ENCODE assay signal across 12 mouse cellular contexts in genomic region chr7:136014706-136015105, GRCm38 (mm10).
"Had no signal": no experiment of that assay in that cellular context is flagged by ENCODE, and none has a peak within 500 bp of the region (broad histone marks: within the 10 kb centered on the region; RNA-seq: fewer than 3 reads in every experiment).

No protein-coding gene starts in this region.

- H3K4me1 ChIP-seq: limb, embryonic 15.5 days; liver, embryonic 12.5 days; midbrain, embryonic 12.5 days had no signal

- H3K9me3 ChIP-seq: limb, embryonic 15.5 days; liver, embryonic 12.5 days; midbrain, embryonic 12.5 days; neural tube, embryonic 13.5 days had no signal

- H3K27ac ChIP-seq: left cerebral cortex, adult 2 months; limb, embryonic 15.5 days; liver, embryonic 12.5 days; midbrain, embryonic 12.5 days; neural tube, embryonic 13.5 days had no signal

- H3K9ac ChIP-seq: limb, embryonic 15.5 days; liver, embryonic 12.5 days; lung, embryonic 14.5 days; midbrain, embryonic 12.5 days; neural tube, embryonic 13.5 days had no signal

- H3K36me3 ChIP-seq: limb, embryonic 15.5 days; liver, embryonic 12.5 days; midbrain, embryonic 12.5 days; neural tube, embryonic 13.5 days had no signal

- H3K4me3 ChIP-seq: left cerebral cortex, adult 2 months; limb, embryonic 15.5 days; liver, embryonic 12.5 days; midbrain, embryonic 12.5 days; neural tube, embryonic 13.5 days had no signal

- H3K27me3 ChIP-seq: limb, embryonic 15.5 days; midbrain, embryonic 12.5 days; neural tube, embryonic 13.5 days had no signal

- ATAC-seq: intestine, embryonic 16.5 days; liver, embryonic 12.5 days had no signal

- DNase-seq: kidney, adult 2 months; kidney, postnatal 25 days; lung, embryonic 14.5 days; lung, postnatal 10 days; lung, postnatal 4 days; right cerebral cortex, postnatal 14 days had no signal

- H3K4me2 ChIP-seq: limb, embryonic 15.5 days; liver, embryonic 12.5 days; lung, embryonic 14.5 days; midbrain, embryonic 12.5 days; neural tube, embryonic 13.5 days had no signal
